Mouse (Mus musculus) layer of hippocampus, adult 8-10 months (tissue): Measurements from ENCODE around the gene Itln1. TPM values are rescaled to one million over a fixed set of nuclear protein-coding genes. Genes with fewer than 3 reads are reported as not detected.
"Not testable (repeated sequence)": the region's sequence is repeated elsewhere in the genome, so short reads cannot be mapped to it uniquely, and the experiment has no call there.

Experiments used
- DNase-seq, 2 experiments: peaks; one replicate each; pipeline ENCODE4 v3.0.0; 2022; ENCODE audit warnings: low spot score in 2 of 2
- total RNA-seq, 4 experiments: library from RNA; stranded (reverse); gene quantifications; 2 replicates each; pipeline ENCODE4 v1.2.4; 2022

Gene Itln1
- total RNA-seq, 4 experiments from 2014 or later, result not detected

DNA sequence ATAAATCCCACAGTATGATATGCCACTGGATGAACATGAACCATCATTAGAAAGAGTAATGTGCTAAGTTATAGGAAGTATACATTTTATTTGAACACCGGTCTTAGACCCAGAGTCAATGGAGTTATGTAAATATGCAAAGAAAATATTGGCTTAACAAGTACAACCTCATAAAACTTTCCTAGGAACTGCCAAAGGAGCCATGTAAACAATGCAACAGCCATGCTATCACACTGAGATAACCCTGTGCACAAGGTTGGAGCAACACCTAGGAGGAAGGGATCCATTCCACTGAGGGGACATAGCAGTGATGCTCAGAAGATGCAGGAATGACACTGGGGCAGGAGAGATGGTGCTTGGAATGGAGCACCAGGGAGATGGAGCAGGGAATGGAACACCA, 21.3 kb downstream of the Itln1 start:
- no peak for DNase-seq

DNA sequence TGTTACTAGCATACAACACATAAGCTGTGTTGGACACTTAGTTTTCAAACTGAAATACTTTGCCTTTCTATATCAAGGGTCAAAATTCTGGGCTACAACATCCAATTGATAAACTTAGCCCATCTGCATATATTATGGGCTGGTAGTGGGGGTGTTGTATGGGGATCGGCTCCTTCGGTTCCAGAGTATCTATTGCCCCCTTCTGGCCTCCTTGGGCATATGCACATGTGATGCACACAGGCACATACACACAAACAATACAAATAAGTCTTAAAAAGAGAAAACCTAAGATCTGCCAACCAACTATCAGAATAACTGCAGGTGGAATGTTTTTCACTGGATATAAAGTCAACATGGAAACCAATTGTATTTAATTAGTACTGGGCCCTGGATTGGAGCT, 21.9 kb downstream of the Itln1 start:
- no peak for DNase-seq

DNA sequence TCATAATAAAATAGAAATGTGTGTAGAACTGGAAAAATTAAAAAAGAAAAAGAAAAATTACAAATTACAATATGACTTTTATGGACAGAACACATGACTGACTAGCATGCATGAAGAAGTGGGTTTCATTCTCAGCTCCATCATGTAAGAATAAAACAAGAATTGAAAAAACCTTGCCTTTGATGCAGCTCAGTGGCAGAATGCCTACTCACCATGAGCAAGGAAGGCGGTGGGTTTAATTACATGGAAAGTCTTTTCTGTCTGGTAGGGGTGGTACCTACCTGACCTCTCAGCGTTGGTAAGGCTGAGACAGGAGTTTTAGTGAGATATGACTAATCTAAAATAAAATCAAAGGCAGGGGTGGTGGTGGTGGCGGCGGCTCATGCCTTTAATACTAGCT, 30.5 kb downstream of the Itln1 start:
- no peak for DNase-seq

DNA sequence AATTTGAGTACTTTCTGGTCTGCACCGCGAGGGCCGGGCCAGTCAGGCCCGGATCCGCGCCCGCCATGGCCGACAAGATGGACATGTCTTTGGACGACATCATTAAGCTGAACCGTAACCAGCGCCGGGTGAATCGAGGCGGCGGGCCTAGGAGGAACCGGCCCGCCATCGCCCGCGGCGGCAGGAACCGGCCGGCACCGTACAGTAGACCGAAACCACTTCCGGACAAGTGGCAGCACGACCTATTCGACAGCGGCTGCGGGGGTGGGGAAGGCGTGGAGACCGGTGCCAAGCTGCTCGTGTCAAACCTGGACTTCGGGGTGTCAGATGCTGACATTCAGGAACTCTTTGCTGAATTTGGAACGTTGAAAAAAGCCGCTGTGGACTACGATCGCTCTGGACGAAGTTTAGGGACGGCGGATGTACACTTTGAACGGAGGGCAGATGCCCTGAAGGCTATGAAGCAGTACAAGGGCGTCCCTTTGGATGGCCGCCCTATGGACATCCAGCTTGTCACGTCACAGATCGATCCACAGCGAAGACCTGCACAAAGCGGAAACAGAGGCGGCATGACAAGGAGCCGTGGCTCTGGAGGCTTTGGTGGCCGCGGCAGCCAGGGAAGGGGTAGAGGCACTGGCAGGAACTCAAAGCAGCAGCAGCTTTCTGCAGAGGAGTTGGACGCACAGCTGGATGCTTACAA, 31.4 kb downstream of the Itln1 start:
- DNase-seq, result peak; percentile 48 to 52

DNA sequence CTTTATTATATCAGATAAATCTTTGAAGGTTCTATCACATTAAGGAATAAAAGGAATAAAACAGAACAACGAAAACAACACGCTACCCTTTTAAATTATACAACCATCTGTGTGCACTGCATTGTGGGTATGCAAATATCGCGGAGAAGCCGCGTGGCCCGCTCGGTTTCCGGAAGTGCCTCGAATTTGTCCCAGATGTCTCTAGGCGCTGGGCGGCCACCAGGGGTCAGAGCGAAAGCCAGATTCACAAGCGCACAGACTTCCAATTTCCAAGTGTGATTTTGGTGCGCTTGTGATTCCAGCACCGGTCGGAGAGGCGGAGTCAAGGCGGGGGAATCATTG, 31.9 kb downstream of the Itln1 start, which contains the start of gene Alyref2:
TSS of gene Alyref2 (plus strand) at position 229 of the 342 bp plus-strand sequence.
- peak; percentile 91 to 95 for DNase-seq

DNA sequence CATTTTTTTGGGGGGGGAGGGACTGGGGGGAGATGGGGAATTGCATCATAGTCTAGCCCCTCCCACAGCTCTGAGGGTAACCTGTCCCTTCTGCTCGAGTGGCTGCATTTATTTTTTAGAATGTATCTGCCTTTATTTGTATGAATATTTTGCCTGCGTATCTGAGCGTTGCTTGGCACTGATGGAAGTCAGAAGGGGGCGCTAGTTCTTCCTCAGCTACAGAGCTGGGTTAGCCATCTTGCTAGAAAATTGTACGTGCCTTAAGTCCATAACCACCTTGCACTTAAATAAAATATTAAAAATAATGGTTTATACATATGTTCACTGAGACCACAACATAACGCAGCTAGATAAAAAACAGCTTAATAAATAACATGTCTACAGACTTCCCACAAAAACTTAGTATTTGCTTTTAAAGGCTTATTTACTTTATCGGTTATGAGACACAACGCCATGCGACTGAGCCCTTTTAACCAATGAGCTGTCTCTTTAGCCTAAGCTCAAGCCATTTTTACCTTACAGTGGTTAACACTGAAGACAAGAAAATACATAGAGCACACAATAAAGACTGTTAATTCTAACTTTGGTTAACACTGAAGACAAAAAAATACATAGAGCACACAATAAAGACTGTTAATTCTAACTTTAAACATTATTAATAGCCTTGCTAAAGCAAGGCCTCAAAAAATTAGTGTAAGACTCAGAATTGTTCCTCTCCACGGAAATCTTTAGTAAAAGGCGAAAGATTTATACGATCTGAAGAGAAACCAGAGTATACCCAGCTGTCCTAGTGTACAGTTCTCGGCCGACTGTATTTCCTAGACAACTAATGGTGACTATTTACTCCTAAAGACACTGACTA, 32.5 kb downstream of the Itln1 start:
- peak in 1 of 2 experiments; percentile 30 for DNase-seq

DNA sequence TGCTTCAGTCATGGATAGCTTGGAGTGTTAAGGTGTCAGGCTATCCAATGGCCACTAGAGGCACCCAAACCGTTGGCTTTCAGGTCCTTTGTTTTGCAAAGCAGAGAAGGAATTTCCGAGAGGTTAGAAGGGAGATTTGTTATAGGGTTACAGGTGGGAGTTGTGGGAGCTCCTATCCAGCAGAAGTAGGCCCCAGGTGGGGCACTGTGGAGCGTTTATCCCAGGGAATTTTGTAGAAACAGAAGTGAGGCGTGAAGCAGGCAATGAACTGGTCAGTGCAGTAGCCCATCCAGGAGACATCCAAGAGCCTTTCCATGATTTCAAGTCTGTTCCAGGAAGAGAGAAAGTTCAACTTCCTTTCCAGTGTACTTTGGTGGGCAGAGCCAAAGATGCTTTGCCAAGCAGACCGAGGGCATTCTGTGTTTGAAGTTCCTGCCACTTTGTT, 33.4 kb downstream of the Itln1 start:
- no peak for DNase-seq

DNA sequence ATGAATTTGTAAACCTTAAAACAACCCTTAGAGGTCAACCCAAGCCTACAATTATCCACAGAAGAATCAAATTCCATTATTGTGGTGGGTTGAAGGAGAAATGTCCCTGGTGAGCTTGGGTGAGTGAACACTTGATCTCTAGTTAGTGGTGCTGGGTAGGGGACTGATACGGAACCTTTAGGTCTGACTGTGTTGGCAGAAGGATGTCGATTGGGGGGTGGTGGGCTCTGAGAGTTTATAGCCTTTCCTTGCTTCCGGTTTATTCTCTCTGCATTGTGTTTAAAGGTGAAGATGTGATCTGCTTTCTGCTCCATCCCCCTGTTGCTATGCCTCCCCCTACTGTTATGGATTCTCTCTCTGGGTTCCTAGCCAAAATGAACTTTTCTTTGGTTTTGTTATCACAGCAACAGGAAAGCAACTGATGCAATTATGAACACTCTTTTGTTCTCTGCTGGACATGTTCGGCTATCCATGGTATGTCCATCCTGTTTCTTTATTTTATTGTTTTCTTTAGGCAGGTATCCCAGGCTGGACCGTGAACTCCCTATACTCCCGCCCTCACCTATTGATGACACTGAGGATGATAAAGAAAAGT, 34.0 kb downstream of the Itln1 start:
- no peak for DNase-seq

DNA sequence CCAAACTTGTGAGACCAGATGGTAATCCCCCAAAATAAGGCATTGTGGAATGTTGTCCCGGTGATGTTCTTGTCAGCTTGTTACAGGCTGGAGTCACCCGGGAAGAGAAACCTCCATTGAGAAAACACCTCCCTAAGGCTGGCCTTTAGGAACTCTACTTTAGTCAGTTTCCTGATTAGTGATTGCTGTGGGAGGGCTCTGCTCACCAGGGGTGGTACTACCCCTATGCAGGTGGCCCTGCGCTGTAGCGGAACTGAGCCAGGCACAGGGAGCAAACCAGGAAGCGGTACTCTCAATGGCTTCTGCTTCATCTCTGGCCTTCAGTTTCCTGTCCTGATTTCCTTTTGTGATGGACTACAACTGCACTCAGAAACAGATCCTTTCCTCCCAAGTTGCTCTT, 35.2 kb downstream of the Itln1 start:
- no peak for DNase-seq

DNA sequence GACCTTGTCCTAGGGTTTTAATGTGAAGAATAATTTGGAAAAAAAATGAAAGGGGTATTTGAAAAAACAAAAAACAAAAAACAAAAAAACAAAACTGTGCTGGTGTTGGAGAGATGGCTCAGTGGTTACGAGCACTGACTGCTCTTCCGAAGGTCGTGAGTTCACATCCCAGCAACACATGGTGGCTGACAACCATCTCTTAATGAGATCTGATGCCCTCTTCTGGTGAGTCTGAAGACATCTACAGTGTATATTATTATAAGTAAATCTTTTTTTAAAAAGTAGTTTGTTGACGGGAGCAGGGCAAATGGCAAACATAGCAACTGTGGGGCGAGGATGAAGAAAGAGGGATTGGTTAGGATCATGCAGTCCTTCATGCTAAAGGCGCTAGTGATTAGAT, 39.7 kb downstream of the Itln1 start:
- no peak for DNase-seq

DNA sequence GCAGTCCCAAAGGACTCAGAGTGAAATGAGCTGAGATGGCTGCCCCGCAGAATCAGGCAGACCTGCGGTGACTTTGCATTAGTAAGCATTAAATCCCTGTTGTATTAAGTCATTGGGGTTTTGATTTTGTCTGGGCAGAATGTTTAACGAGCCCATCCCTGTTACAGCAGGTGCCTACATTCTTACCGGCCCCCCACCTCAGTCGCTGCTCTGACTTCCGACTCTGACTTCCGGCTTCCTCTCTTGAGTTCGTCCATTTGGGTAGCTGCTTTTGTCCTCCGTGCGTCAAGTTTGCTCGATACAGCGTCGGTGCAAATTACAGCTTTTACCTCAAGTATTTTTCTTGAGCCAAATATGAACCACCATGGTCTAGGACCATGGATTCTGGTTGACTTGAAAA, 40.9 kb downstream of the Itln1 start:
- no peak for DNase-seq

DNA sequence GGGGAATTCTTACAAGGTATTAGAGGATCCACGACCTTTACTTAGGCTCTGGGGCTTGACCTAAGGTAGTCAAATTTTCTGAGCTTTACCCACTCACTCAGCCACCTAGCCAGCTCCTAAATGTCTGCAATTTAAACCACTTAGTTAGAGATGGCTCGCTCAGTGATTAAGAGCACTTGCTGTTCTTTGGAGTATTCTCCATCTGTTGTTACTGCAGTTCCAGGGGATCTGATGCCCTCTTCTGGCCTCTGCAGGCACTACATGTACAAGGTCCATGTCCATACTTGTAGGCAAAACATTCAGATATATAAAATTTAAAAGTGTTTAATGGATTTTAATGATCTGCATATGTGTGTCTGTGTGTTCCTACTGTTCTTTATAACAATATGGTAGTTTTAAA, 56.1 kb downstream of the Itln1 start:
- peak; percentile 55 to 86 for DNase-seq

DNA sequence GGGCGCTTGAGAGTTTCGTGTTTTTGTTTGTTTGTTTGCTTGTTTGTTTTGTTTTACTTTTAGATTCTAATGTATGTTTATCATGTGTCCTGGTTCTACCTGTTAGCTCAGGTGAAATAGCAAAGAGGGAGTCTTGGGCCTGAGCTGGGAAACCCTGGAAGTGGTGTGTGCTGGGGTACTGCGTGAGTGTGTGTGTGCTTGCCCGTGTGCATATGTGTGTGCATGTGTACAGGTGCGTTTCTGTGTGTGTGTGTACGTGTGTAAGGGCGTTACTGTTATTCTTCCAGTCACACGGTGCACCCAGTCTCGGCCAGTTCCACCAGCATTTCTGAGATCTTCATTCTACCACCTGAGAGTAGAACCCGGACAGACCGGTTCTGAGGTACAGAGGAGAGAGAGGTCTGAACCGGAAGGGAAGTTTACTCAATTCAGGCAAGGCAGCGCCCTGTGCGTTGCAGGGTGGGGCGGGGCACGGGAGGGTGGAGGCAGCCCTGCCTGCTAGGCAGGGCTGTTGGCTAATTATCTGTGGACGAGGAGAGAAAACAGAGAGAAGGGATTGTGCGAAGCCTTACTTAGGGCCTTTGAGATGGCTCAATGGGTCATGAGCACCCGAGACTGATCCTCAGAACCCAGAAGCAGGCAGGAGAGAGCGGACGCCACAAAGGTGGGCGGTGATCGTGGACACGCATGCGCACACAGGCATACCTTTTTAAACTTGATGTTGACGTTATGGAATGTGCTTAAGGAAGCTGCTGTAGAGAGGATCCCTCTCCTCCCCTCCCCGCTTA, 57.1 kb downstream of the Itln1 start:
- no peak for DNase-seq

DNA sequence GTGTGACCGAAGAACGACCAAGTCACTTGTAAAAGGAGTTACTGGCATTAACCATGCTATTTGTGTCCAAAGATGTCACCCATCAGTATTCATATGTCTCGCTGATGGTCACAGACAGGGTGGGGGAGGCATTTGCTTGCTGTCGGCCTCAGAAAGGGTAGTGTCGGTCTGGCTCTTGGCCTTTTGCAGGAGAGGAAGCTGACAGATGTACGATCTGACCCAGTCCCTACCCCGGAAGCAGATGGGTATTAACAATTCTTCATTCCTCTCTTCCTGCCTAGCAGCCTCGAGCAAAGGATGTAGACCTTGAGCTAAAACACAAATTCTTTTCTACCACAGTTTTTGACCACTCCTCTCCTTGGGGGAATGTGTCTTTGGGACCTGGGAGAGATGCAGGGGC, 58.0 kb downstream of the Itln1 start:
- DNase-seq, result no peak

DNA sequence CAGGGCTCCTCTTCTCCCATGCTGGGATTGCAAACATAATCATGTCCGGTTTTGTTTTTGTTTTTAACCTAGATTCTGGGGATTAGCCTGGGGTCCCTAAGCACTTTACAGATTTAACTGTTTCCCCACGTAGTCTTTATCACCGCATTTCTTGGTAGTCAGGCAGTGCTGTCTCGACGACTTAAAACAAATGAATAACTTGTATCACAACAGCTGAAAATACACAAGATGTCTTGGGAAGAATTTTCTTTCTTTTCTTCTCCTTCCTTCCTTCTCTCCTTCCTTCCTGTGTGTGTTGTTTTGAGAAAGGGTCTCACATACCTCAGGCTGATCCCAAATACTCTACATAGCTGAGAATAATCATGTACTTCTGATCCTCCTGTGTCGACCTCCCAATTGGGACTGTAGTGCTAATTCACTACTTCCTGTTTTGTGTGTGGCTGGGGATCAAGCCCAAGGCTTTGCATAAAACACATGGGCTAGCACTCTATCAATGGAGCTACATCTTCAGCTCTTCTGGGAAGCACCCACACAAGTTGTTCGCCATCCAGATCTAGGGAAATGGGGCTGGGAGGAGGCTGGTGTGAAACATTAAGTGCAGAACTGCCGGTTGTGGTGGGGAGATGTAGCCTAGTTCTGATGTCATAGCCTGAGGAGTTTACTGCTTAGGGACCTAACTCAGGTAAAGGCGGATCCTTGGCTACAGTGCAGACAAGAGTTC, 61.0 kb downstream of the Itln1 start:
- DNase-seq, result no peak

DNA sequence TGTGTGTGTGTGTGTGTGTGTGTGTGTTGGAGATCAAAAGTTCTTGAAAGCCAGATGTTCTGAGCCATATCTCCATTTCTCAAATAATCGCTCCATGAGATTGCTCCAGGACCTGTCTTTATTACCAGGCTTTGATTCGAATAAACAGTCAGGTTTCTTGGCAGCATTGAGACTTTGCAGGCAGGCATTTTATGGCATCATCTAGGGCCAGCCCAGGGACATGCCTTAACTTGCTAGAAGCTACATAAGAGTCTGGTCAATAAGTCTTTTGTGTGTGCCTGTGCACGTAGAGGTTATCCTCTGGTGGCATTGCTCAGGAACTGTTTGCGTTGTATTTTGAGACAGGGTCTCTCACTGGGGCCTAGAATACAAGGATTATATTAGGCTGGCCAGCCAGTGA, 61.6 kb downstream of the Itln1 start:
- DNase-seq, result no peak

DNA sequence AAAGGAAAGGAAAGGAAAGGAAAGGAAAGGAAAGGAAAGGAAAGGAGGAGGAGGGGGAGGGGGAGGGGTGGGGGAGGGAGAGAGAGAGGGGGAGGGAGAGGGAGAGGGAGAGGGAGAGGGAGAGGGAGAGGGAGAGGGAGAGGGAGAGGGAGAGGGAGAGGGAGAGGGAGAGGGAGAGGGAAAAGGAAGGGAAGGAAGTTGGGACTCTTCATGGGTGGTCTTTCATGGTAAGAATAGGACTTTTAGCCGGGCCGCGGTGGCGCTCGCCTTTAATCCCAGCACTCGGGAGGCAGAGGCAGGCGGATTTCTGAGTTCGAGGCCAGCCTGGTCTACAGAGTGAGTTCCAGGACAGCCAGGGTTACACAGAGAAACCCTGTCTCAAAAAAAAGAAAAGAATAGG, 63.2 kb downstream of the Itln1 start:
- not testable (repeated sequence) for DNase-seq

DNA sequence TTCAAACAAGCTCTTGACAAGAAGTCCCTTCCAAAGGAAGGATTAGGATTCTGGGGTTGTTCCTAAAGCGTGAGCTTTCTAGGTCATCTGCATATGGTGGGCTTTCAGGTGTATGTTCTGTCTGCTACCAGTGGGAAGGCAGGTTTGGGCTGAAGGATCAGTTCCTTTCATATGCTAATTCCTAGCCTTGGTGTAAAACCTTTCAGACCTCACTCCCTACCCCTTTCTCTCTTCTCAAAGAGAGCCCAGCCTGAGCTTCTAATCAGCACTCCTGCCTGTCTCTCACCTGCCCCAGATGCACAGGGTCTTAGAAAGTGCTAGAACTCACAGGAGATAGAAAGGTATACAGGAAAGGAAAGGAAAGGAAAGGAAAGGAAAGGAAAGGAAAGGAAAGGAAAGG, 63.6 kb downstream of the Itln1 start:
- DNase-seq, result no peak

DNA sequence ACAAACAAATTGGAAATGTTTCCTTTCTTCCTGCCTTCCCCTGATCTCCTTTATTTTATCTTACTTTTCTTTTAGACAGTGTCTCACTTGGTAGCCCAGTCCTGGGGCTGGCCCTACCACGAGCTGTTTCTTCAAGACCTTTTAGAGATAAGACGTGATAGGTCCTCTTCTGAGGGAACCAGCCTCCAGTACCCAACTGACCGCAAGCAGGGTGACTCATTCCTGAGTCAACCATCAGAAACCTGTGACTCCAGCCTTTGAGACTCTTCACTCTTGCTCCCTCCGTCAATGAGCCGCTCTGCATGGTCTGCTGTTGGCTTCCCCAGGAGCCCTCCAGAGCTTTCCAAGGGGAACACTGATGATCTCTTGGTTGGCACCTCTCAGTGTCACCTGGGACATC, 64.2 kb downstream of the Itln1 start:
- no peak for DNase-seq

DNA sequence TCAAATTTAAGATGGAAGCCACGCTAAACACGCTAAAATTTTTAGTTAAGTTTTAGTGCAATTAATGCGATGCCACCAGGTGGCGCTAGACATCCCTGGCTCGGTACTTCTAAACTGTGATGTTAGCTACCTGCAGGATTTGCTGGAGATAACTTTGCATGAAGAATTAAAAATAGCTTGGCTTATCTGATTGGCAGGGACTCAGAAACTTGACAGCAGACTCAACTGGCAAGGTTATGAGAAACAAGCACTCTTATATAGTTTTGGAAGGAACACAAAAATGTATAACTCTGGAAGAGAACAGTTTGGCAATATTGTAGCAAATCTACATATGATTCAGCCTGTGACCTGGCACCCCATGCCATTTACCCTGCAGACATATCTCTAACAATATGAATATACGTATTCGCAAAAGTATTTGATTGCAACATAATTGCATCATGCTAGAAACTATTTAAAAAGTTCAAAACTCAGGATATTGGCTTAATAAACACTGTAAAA, 64.7 kb downstream of the Itln1 start:
- DNase-seq, result peak in 1 of 2 experiments; percentile 59

DNA sequence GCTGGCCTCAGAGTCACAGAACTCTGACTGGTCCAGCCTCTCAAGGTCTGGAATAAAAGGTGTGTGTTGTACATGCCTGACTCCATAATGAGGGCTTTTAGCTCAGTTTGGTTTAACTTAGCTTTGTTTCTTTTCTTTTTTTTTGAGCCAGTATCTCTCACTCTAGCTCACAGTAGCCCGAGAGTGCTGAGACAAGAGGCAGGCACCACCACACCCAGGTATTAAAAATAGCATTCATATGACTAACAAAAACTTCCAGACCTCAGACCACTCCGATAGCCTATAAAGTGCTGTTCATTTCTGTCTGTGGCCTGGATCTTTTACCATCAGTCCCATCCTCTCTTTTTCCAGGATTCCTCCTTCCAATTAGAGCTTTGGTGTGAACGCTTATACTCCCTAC, 65.4 kb downstream of the Itln1 start:
- no peak for DNase-seq
